Mouse (Mus musculus) thymus, postnatal 0 days (tissue): Measurements from ENCODE around the gene Rpusd4. TPM values are rescaled to one million over a fixed set of nuclear protein-coding genes. Genes with fewer than 3 reads are reported as not detected.

Source experiments
- DNase-seq: peaks from one replicate; pipeline ENCODE4 v3.0.0-alpha.2; 2015; ENCODE audit warnings: low spot score
- polyA plus RNA-seq: library from polyadenylated mRNA; unstranded; fragments of >200 nt; fragmentation: Nextera tagmentation; extraction: Ambion mirVana; gene quantifications from 2 replicates; pipeline ENCODE4 v1.2.1, GENCODE M21; 2015

Gene Rpusd4
- polyA plus RNA-seq, 1 experiment from 2014 or later, result 39.2 TPM

GRCm38 (mm10) chr9:35284351-35284750, 16.7 kb downstream of the Rpusd4 start:
- DNase-seq, result no peak

GRCm38 (mm10) chr9:35286351-35286750, 18.7 kb downstream of the Rpusd4 start:
- DNase-seq, result no peak

GRCm38 (mm10) chr9:35289992-35290391, 22.3 kb downstream of the Rpusd4 start:
- no peak for DNase-seq

- DNase-seq, result no peak
These were observed 22.8 kb downstream of the Rpusd4 start for GRCm38 (mm10) chr9:35290417-35290816.

- DNase-seq, result no peak
These were observed 23.3 kb downstream of the Rpusd4 start for GRCm38 (mm10) chr9:35290916-35291315.

- DNase-seq, result no peak
These were observed 25.8 kb downstream of the Rpusd4 start for GRCm38 (mm10) chr9:35293465-35293864.

- no peak for DNase-seq
These were observed 30.1 kb downstream of the Rpusd4 start for GRCm38 (mm10) chr9:35297791-35298190.

- DNase-seq, result no peak
These were observed 34.5 kb downstream of the Rpusd4 start for GRCm38 (mm10) chr9:35302172-35302571.

GRCm38 (mm10) chr9:35307461-35307860, 39.8 kb downstream of the Rpusd4 start:
- DNase-seq, result no peak

- no peak for DNase-seq
These were observed 42.7 kb downstream of the Rpusd4 start for GRCm38 (mm10) chr9:35310377-35310776.

- DNase-seq, result no peak
These were observed 44.9 kb downstream of the Rpusd4 start for GRCm38 (mm10) chr9:35312516-35312915.

GRCm38 (mm10) chr9:35313601-35314000, 45.9 kb downstream of the Rpusd4 start:
- DNase-seq, result no peak

- DNase-seq, result no peak
These were observed 46.6 kb downstream of the Rpusd4 start for GRCm38 (mm10) chr9:35314254-35314653.

GRCm38 (mm10) chr9:35316771-35317211, 49.1 kb downstream of the Rpusd4 start:
- DNase-seq, result no peak

GRCm38 (mm10) chr9:35317233-35317980, 49.7 kb downstream of the Rpusd4 start:
- no peak for DNase-seq

GRCm38 (mm10) chr9:35318537-35319172, 51.0 kb downstream of the Rpusd4 start:
- no peak for DNase-seq

GRCm38 (mm10) chr9:35320288-35320687, 52.6 kb downstream of the Rpusd4 start:
- DNase-seq, result no peak

GRCm38 (mm10) chr9:35323974-35324373, 56.3 kb downstream of the Rpusd4 start:
- no peak for DNase-seq

- DNase-seq, result no peak
These were observed 56.9 kb downstream of the Rpusd4 start for GRCm38 (mm10) chr9:35324571-35324970.

GRCm38 (mm10) chr9:35326644-35327263, 59.1 kb downstream of the Rpusd4 start:
- DNase-seq, result no peak
